Mouse (Mus musculus) lung, adult 2 months (tissue): ENCODE data around the gene Btbd1.

Experiments
- CTCF ChIP-seq: fragments of 200-500 bp; IDR thresholded peaks from 2 replicates; pipeline ENCODE4 v1.5.1; 2011; ENCODE audit warnings: mild to moderate bottlenecking, low read length, control low read depth; ENCODE audit not compliant: insufficient read depth
- POLR2A ChIP-seq: fragments of 200-500 bp; IDR thresholded peaks from 2 replicates; pipeline ENCODE4 v1.6.1; 2011; ENCODE audit warnings: low read depth, mild to moderate bottlenecking, control low read depth, low read length, borderline replicate concordance; ENCODE audit errors: extremely low read depth

- TF ChIP-seq POLR2A (peak; percentile 29; the same call in 1 of the 2 replicates), CTCF (no peak)
Measured at GRCm38 (mm10) chr7:81858968-81859721, 29.9 kb upstream of the Btbd1 start, which contains the start of gene Tm6sf1.
